Mouse (Mus musculus) embryonic fibroblast, embryonic 13.5 days (primary cell): ENCODE results near the gene Slc30a6. TPM values are rescaled to one million over a fixed set of nuclear protein-coding genes. Genes with fewer than 3 reads are reported as not detected.
A peak's percentile ranks its signal among the peaks of the same experiment; 100 is the strongest.

ENCODE experiments used
- H3K27ac ChIP-seq: 2 replicates; pipeline ENCODE4 v1.5.1; 2012; ENCODE audit warnings: low read length, control low read depth, inconsistent platforms; ENCODE audit not compliant: insufficient read depth
- H3K4me1 ChIP-seq: 2 replicates; pipeline ENCODE4 v1.6.1; 2011; ENCODE audit warnings: low read length; ENCODE audit not compliant: control insufficient read depth, insufficient read depth
- H3K4me3 ChIP-seq: 2 replicates; pipeline ENCODE4 v1.5.1; 2011; ENCODE audit warnings: mild to moderate bottlenecking, control low read depth, low read length; ENCODE audit not compliant: insufficient read depth
- CTCF ChIP-seq: IDR thresholded peaks from 2 replicates; pipeline ENCODE4 v1.5.1; 2011; ENCODE audit warnings: mild to moderate bottlenecking, control low read depth, low read length, moderate library complexity, borderline replicate concordance; ENCODE audit not compliant: insufficient read depth
- POLR2A ChIP-seq: IDR thresholded peaks from 2 replicates; pipeline ENCODE4 v1.6.1; 2011; ENCODE audit warnings: low read depth, mild to moderate bottlenecking, control low read depth, low read length, moderate library complexity
- polyA plus RNA-seq: library from polyadenylated mRNA; stranded (reverse); fragments of >200 nt; gene quantifications from 2 replicates; pipeline ENCODE4 v1.2.4, GENCODE M21; 2011; ENCODE audit warnings: low read depth; ENCODE audit not compliant: missing spikeins, insufficient read length

Slc30a6 gene
- polyA plus RNA-seq, 1 experiment = 45.9 TPM

GRCm38 (mm10) chr17:74402486-74403222, 7.2 kb downstream of the Slc30a6 start:
- Histone ChIP-seq H3K27ac (peak overlapping the region; percentile 82), H3K4me3 (no peak overlapping the region), H3K4me1 (peaks cover 15% of the 10 kb centered on the region; the same call in 1 of the 2 replicates)
- TF ChIP-seq POLR2A (peak; percentile 44; the same call in 1 of the 2 replicates), CTCF (no peak)

- Histone ChIP-seq H3K4me1 (peaks cover 13% of the 10 kb centered on the region; the same call in 1 of the 2 replicates), H3K27ac (no peak overlapping the region), H3K4me3 (no peak overlapping the region)
- TF ChIP-seq CTCF (no peak), POLR2A (no peak)
Observed at GRCm38 (mm10) chr17:74406487-74406886, 11.1 kb downstream of the Slc30a6 start.

GRCm38 (mm10) chr17:74409722-74410121, 14.3 kb downstream of the Slc30a6 start:
- TF ChIP-seq CTCF (no peak), POLR2A (no peak)
- Histone ChIP-seq H3K27ac (no peak overlapping the region), H3K4me3 (no peak overlapping the region), H3K4me1 (no peaks in the 10 kb centered on the region)

- no peaks in the 10 kb centered on the region for H3K4me1 ChIP-seq
- TF ChIP-seq POLR2A (no peak), CTCF (no peak)
- no peak overlapping the region for H3K27ac ChIP-seq
- H3K4me3 ChIP-seq = no peak overlapping the region
Observed at GRCm38 (mm10) chr17:74413324-74413723, 17.9 kb downstream of the Slc30a6 start.

- no peak overlapping the region for H3K27ac ChIP-seq
- TF ChIP-seq CTCF = no peak
- H3K4me1 ChIP-seq = no peaks in the 10 kb centered on the region
- no peak overlapping the region for H3K4me3 ChIP-seq
Observed at GRCm38 (mm10) chr17:74414671-74415070, 19.3 kb downstream of the Slc30a6 start.

- H3K4me3 ChIP-seq = no peak overlapping the region
- no peaks in the 10 kb centered on the region for H3K4me1 ChIP-seq
- TF ChIP-seq POLR2A = no peak
- no peak for TF ChIP-seq CTCF
- no peak overlapping the region for H3K27ac ChIP-seq
Observed at GRCm38 (mm10) chr17:74416841-74417360, 21.5 kb downstream of the Slc30a6 start.

GRCm38 (mm10) chr17:74418171-74418570, 22.8 kb downstream of the Slc30a6 start:
- no peak overlapping the region for H3K4me3 ChIP-seq
- H3K4me1 ChIP-seq = no peaks in the 10 kb centered on the region
- H3K27ac ChIP-seq = no peak overlapping the region
- TF ChIP-seq CTCF (no peak), POLR2A (no peak)

- TF ChIP-seq CTCF (no peak), POLR2A (no peak)
- Histone ChIP-seq H3K4me1 (no peaks in the 10 kb centered on the region), H3K4me3 (no peak overlapping the region), H3K27ac (no peak overlapping the region)
Observed at GRCm38 (mm10) chr17:74420656-74421055, 25.2 kb downstream of the Slc30a6 start.

GRCm38 (mm10) chr17:74424401-74425005, 29.1 kb downstream of the Slc30a6 start:
- H3K4me3 ChIP-seq = no peak overlapping the region
- H3K27ac ChIP-seq = no peak overlapping the region
- TF ChIP-seq CTCF = no peak
- no peak for TF ChIP-seq POLR2A
- no peaks in the 10 kb centered on the region for H3K4me1 ChIP-seq

GRCm38 (mm10) chr17:74430074-74430473, 34.7 kb downstream of the Slc30a6 start:
- no peak for TF ChIP-seq POLR2A
- TF ChIP-seq CTCF = no peak
- Histone ChIP-seq H3K4me1 (no peaks in the 10 kb centered on the region), H3K27ac (no peak overlapping the region), H3K4me3 (no peak overlapping the region)
